In the genomic region with DNA sequence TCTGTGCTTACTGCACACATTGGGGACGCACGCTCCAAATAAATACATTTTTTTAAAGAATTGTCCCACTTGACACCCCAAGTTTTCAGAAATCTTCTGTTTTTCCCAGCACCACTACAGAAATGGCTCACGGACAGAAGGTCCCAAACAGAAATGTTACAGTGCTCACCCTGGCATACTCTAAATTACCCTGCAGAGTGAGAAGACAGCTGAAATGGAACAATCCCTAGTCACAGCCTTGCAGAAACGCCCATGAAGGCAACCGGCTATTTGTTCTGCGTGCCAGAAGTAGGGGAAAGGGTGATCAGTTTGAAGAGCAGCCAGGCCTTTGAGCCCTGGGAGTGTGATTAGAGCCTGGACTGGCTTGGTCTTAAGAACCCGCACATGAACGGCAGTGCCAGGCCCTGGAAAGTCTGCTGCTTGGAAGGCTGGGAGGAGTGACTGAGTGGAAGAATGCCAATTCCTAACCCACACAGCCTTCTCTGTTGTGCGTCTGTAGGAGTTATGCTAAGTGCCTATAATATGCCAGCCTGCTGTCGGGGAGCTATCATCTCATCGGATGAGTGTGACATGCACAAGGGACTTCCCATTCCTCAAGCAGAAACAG, we compare ENCODE assay signal across 9 mouse cellular contexts. TPM values are rescaled to one million over a fixed set of nuclear protein-coding genes. Genes with fewer than 3 reads are reported as not detected.
DNase-seq lines count a peak whose midpoint lies in the region; ATAC-seq and TF ChIP-seq lines count a peak whose summit lies in the region.
"Had no signal": no experiment of that assay in that cellular context is flagged by ENCODE, and none has a peak within 500 bp of the region (broad histone marks: within the 10 kb centered on the region; RNA-seq: fewer than 3 reads in every experiment).

No protein-coding gene starts in this region.

- no peaks in the 10 kb centered on the region for H3K36me3 ChIP-seq in intestine, embryonic 15.5 days
- H3K36me3 ChIP-seq: limb, embryonic 13.5 days had no signal

- no peak for ATAC-seq in intestine, embryonic 15.5 days
- no peak for ATAC-seq in cerebellum, adult (ENCODE audit: insufficient number of reproducible peaks, low FRiP score, low TSS enrichment)

- intact Hi-C loops in gastrocnemius, adult 2 months (cut with DNase I): loop anchor here (5.0 kb wide), 1 partner anchor 62 kb away; the partner anchor contains the start of gene Rdx
- intact Hi-C loops in gastrocnemius, postnatal 36 days (cut with DNase I): no loop called here

- TF ChIP-seq CTCF in gastrocnemius, adult 2 months (IDR thresholded peaks at IDR 0.05): no peak

- H3K4me1 ChIP-seq in intestine, embryonic 15.5 days (replicated peaks): no peaks in the 10 kb centered on the region
- H3K4me1 ChIP-seq: limb, embryonic 13.5 days had no signal

- no peaks in the 10 kb centered on the region for H3K9me3 ChIP-seq in intestine, embryonic 15.5 days
- H3K9me3 ChIP-seq: limb, embryonic 13.5 days had no signal

- no peak overlapping the region for H3K27ac ChIP-seq in gastrocnemius, adult 2 months
- H3K27ac ChIP-seq in intestine, embryonic 15.5 days: no peak overlapping the region
- H3K27ac ChIP-seq: limb, embryonic 13.5 days had no signal

- peak; percentile 30 for DNase-seq in gastrocnemius, adult 2 months
- no peak for DNase-seq in gastrocnemius, postnatal 36 days
- peak; percentile 44 for DNase-seq in ovary, adult 18-20 months (ENCODE audit: low spot score)
- DNase-seq in ovary, postnatal 14 days (ENCODE audit: low spot score): no peak
- peak; percentile 72 for DNase-seq in left cerebral cortex, adult 11 months (ENCODE audit: low spot score)
- peak; percentile 65 for DNase-seq in testis, postnatal 14 days (ENCODE audit: low spot score)

- WGBS in intestine, embryonic 15.5 days: 70% methylated on average over 11 of the region's 11 CpGs

- H3K27me3 ChIP-seq in intestine, embryonic 15.5 days (replicated peaks): no peaks in the 10 kb centered on the region
- H3K27me3 ChIP-seq: limb, embryonic 13.5 days had no signal

- no peak overlapping the region for H3K4me2 ChIP-seq in intestine, embryonic 15.5 days (replicated peaks)
- H3K4me2 ChIP-seq: limb, embryonic 13.5 days had no signal

- H3K9ac ChIP-seq in intestine, embryonic 15.5 days: no peak overlapping the region
- H3K9ac ChIP-seq: limb, embryonic 13.5 days had no signal

- no peak overlapping the region for H3K4me3 ChIP-seq in gastrocnemius, adult 2 months
- H3K4me3 ChIP-seq in intestine, embryonic 15.5 days (replicated peaks): no peak overlapping the region
- H3K4me3 ChIP-seq: limb, embryonic 13.5 days had no signal

RNA-seq across cellular contexts. Expression of gene Fdx1, which starts 22.2 kb away (rescaled TPM):
- 10 to 100 TPM; 37.0 to 47.5 TPM for total RNA-seq in gastrocnemius, adult 2 months (2021)
- 10 to 100 TPM; 36.2 to 40.7 TPM for total RNA-seq in gastrocnemius, postnatal 36 days (2021)
- 78.0 and 89.6 TPM in 2 replicates for polyA plus RNA-seq in intestine, embryonic 15.5 days (2015; fragmentation: Nextera tagmentation; extraction: Ambion mirVana)

Comparison
In these comparisons a context has a peak if more than half of its experiments do, and no peak if none do; other contexts are left out.
1. DNase-seq: peak in gastrocnemius, adult 2 months (single experiment), ovary, adult 18-20 months (single experiment), left cerebral cortex, adult 11 months (single experiment) and testis, postnatal 14 days (single experiment); none in gastrocnemius, postnatal 36 days (0 of 2) and ovary, postnatal 14 days (single experiment).